Mouse (Mus musculus) heart, postnatal 10 days (tissue): Measurements from ENCODE around the gene 1700020D05Rik. TPM values are rescaled to one million over a fixed set of nuclear protein-coding genes. Genes with fewer than 3 reads are reported as not detected.
A peak's percentile ranks its signal among the peaks of the same experiment; 100 is the strongest.

Experiments
- DNase-seq, 2 experiments: peaks; one replicate each; pipeline ENCODE4 v3.0.0; 2021
- intact Hi-C: fragments of 180-260 bp; cut with DNase I; formaldehyde crosslinking; loops from one replicate; pipeline ENCODE4 v1.15.1; 2025
- total RNA-seq, 2 experiments: library from RNA; stranded (reverse); gene quantifications; 2 replicates each; pipeline ENCODE4 v1.2.3; 2021

1700020D05Rik gene
- total RNA-seq, 2 experiments from 2014 or later: 0.69 to 1.2 TPM

DNA sequence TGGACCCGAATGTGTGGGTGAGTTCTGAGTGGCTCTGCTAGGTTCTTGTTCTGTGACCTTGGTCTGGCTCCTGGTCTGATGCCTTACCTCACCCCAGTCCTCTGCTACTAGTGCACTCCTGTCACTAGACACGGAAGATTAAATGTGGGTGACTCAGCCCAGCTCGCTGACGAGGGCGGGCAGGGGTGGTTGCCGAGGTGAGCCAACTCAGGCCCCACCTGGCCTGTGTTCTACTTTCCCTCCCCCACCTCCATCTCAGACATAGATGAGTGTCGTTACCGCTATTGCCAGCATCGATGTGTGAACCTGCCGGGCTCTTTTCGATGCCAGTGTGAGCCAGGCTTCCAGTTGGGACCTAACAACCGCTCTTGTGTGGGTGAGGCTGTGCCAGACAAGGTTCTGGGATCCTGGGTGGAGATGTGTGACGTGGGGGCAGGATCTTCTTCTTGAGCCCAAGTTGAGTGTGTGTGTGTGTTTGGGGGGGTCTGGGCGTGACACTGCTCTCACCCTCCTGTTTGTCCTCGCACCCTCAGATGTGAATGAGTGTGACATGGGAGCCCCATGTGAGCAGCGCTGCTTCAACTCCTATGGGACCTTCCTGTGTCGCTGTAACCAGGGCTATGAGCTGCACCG, 25.8 kb downstream of the 1700020D05Rik start:
- intact Hi-C loops: no loop called here
- no peak for DNase-seq

DNA sequence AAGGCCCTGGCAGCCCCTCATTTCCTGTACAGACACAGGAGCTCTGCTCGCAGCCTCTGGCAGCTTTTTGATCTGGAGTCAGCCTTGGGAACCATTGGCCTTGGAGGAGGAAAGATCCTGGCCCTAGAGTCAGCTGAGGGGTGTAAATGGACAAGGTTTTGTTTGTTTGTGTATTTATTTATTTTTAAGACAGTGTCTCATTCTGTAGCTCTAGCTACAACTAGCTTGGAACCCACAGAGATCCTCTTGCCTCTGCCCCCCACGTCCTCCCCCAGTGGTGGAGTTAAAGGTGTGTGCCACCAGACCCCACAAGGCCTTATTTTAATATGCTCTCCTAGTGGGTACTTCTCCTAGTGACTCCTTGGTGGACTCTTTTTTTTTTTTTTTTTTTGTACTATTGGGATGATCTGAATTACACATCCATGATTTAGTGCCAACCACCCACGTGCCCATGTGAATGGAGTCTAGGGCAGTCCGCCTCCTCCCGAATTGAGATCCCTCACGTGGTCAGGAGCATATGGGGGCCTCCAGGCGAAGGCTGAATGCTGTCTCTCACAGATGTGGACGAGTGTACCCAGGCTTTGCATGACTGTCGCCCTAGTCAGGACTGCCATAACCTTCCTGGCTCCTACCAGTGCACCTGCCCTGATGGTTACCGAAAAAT, 26.5 kb downstream of the 1700020D05Rik start:
- intact Hi-C loops: no loop called here
- DNase-seq: no peak

DNA sequence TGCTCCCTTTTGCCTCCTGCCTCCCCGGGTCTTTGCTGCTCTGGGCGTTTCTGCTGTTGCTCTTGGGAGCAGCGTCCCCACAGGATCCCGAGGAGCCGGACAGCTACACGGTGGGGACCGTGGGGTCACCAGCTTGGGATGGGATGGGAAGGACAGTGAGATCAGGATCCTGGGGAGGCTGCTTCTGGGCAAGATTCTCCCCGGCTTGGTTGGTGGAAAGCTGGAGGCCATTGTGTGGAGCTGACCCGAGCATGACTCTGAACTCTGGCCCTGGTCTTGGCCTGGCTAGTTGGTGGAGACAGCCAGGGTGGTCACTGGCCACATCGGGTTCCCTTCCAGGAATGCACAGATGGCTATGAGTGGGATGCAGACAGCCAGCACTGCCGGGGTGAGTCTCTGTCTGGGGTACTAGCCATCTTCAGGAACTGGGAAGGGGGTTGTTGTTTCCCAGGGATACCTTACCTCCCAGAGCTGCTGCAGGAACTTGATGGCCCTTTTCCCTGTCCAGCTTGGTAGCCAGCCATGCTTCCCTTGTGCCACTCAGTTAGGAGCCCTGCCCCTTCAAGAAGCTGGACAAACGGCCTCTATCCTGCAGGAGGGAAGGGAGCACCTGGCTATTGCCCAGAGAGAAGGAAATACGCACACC, 28.4 kb downstream of the 1700020D05Rik start:
- peak; percentile 28 to 46 for DNase-seq
- intact Hi-C loops: no loop called here

DNA sequence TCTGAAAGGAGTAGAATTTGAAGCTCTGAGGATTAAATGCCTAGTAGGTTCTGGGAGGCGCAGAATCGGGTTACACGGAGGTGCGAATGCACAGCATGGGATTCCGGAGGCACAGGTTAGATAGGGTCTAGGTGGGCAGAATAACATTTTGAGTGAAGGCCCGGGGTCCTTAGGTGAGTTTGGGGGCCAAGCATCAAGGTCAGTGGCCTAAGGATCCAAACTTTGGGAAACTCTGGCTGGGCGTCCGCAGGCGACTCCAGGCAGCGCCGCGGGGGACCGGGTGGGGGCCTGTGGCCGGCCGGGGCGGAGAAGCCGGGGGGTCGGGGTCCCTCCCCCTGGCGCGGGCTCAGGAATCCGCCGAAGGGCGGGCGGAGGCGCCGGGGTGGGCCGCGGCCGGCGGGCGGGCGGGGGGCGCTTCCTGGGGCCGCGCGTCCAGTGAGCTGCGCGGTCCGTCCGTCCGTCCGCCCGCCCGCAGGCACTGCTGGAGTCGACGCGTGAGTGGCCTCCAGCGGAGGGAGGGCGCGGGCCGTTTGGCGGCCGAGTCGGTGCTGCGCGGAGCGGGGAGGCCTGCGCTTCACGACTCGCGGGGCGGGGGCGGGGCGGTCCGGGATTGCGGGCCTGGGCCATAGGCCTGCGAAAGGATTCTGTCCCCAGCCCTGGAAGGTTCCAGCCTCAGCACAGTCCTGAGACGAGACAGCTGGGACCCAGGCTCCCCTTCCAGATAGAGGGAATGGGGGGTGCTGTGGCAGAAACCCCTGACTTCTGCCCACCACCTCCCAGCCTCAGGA, 29.1 kb downstream of the 1700020D05Rik start:
- peak; percentile 64 for DNase-seq

DNA sequence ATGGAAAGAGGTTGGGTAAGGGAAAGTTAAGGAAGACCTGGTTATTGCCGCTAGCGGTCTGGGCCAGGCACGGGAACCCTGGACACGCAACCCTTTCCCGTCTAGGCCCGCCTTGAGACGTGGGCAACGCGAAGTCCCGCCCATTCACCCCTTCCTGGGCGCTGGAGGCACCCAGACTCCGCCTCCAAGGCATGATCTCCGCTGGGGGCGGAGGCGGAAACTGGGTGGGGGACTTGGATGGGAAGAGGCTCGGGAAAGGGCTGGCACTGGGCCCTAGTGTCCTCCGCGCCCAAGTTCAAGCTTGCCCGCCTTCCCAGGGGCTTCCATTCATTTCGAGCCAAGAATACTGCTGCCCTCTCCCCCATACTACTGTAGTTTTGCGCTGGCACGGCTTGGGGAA, 29.9 kb downstream of the 1700020D05Rik start, which contains the start of gene Efemp2:
TSS of gene Efemp2 (plus strand) at position 235 of the 400 bp plus-strand sequence.
- peak; percentile 82 to 88 for DNase-seq
- intact Hi-C loops: no loop called here

More for the DNA sequence above, 29.1 kb downstream of the 1700020D05Rik start:
- intact Hi-C loops: no loop called here

DNA sequence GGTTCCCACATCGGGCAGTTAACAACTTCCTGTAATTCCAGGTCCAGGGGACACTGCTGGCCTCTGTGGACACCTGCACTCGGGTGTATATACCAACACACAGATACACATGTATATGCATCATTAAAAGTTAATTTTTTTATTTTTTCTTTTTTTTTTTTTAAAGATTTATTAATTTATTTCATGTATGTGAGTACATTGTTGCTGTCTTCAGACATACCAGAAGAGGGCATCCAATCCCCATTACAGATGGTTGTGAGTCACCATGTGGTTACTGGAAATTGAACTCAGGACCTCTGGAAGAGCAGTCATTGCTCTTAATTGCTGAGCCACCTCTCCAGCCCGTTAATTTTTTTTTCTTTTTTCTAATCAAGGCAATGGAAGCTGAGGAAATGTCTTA, 30.7 kb downstream of the 1700020D05Rik start:
- no peak for DNase-seq
- intact Hi-C loops: no loop called here

DNA sequence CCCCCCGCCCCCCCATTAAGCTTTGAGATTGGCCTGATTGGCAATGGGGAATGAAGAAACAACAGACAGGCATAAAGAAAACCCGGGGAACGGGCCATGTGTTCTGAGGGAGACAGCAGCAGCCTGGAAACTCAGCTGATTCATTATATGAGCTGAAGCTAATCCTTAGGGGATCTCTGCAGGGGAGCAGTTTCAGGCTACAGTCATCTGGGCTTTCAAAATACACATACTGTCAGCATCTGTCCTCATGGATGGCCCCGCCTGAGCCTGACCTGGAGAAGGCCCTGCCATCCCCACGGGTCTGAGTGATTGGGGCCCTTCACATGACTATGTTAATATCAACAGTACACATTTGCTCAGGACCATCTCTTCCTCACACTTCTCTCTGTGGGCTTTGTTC, 31.7 kb downstream of the 1700020D05Rik start:
- no peak for DNase-seq
- intact Hi-C loops: no loop called here

DNA sequence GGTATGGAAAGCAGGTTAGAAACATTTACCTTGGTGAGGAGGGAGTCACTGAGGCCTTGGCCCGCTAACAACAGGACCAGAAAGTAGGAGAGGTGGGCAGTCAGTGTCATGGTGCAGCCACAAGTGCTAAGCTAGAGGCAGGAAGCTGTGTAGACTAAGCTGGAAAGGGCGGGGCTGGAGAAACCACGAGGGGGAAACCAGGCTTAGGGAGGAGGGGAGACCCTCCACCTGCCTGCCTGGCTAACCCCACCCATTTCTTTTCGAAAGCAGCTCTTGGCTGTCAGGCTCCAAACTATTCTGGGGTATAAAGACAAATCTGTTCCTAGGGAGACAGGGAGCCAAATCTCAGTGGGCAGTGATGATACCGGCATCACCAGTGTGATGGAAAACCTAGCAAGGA, 35.2 kb downstream of the 1700020D05Rik start, which contains the start of gene Ctsw:
TSS of gene Ctsw (minus strand) at position 134 of the 400 bp plus-strand sequence.
- intact Hi-C loops: no loop called here
- no peak for DNase-seq

DNA sequence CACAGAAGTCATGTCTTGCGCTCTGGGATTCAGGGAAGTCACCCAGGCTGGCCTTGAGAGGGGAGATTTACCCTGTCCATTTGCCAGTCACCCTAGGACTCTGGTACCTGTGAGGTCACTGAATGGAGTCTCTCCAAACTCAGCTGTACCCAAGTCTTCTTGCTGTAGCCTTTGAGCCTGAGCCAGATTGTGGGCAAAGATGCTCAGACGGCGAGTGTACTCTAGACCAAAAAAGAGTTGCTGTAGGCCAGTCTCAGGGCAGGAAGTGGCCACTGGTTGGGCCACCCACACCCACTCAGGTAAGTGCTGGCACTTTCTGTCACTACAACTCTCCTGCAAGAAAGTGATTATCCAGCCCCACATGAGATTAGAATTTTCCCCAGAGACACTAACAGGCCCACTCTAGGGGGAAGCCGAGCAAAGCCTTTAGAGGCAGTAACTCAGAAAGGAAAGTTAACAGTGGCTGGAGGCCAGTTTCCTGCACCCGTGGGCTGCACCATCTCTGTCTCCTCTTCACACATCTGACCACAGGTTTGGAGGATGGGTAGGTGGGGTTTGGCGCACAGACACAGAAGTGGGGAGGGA, 36.6 kb downstream of the 1700020D05Rik start:
- no peak for DNase-seq
- intact Hi-C loops: no loop called here

DNA sequence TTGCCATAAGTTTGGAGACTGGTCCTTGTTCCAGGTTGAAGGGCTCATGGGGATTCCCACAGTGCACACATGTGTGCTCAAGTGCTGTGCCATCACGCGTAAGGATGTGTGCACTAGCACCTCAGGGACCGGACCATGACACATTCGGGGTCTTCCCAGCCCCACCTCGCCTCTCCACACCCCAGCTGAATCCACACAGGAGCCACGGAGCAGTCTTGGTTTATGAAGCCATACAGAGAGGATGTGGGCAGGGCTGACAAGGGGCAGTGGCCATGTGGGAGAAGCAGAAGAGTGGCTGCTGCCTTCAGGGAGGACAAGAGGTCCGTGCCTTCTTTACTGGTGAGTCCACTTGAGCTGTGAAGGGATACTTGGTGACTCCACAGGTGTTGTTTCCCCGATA, 38.5 kb downstream of the 1700020D05Rik start:
- DNase-seq: no peak
- intact Hi-C loops: loop anchor here (2.0 kb wide), 1 partner anchor 22 kb away; no protein-coding TSS in a partner anchor

DNA sequence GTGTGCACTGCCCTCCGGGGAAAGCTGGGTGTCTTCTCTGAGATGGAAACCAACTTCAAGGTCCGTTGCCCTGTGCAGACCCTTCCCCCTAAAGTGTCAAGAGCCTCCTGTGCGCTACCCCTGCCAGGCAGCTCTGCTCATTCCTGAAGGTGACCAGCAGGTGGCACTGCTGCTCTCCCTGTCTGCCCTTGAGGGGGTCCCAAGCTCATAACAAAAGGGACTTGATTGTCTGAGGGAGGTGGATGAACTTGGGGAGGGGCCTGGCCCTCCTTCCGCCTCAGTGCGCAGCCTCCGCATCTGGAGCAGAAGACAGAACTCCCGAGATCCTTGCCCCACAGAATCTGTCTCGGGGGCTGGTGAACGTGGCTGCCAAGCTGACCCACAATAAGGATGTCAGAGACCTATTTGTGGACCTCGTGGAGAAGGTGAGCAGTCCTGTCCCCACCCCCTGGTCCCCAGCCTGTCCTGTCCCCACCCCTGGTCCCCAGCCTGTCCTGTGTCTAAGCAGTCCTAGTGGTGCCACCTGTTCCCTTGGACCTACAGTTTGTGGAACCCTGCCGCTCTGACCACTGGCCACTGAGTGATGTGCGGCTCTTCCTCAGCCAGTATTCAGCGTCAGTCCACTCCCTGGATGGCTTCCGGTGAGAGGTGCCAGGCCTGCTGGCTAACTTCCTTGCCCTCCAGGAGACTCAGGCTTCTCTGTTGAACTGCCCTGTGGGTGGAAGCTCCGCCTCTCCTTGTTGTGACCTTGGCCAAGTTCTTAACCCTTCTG, 39.6 kb downstream of the 1700020D05Rik start:
- intact Hi-C loops: loop anchor here (2.0 kb wide), 1 partner anchor 23 kb away; no protein-coding TSS in a partner anchor
- DNase-seq: peak; percentile 71 to 73

DNA sequence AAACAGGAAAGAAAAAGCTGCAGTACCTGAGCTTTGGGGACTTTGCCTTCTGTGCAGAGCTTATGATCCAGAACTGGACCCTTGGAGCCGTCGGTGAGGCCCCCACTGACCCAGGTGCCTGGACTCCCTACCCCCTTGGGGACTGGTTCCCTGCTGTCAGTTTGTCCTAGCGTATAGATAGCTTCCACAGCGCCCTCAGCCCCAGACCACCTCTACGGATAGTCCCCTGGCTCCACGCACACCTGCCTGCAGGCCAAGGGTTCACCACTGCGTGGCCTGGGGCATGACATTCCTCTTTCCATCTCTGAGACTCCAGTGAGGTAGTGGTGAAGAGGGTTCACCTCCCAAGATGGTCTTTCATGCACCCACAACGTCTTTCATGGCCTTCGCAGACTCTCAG, 40.4 kb downstream of the 1700020D05Rik start:
- intact Hi-C loops: no loop called here
- DNase-seq: no peak

DNA sequence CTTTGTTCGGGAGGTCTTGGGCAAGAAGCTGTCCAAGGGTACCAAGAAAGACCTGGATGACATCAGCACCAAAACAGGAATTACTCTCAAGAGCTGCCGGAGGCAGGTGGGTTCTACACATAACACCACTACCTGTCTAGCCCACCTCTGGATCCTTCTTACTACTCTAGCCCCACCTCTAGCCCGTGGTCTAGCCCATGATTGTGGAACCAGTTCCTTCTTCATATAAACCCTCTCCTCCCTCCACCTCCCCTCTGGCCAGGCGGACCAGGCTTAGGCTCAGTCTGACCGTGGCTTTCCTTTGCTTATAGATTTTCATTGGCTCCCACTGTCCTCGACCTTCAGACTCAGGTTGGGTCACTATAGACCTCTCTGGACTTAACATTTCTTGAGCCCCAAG, 42.2 kb downstream of the 1700020D05Rik start:
- intact Hi-C loops: no loop called here
- DNase-seq: no peak

DNA sequence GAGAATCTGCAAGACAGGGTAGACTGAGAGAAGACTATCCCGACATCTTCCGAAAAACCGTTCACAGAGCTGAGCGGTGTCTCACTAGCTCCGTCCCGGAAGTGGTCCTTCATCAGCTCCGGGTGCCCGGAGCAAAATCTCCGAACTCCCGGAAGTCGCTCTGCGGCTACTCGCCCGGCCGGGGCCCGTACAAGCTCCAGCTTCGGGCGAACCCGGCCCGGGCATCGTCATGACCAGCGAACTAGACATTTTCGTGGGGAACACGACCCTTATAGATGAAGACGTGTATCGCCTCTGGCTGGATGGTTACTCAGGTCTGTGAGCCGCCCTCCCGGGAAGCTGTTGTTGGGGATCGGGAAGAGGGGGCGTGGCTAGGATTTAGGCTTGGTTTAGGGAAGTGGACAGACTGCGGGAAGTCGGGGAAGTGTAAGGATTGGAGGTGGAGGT, 43.1 kb downstream of the 1700020D05Rik start, which contains the start of gene Fibp:
TSS of gene Fibp (plus strand) at position 151 of the 447 bp plus-strand sequence.
- DNase-seq: peak; percentile 93 to 96
- intact Hi-C loops: no loop called here

DNA sequence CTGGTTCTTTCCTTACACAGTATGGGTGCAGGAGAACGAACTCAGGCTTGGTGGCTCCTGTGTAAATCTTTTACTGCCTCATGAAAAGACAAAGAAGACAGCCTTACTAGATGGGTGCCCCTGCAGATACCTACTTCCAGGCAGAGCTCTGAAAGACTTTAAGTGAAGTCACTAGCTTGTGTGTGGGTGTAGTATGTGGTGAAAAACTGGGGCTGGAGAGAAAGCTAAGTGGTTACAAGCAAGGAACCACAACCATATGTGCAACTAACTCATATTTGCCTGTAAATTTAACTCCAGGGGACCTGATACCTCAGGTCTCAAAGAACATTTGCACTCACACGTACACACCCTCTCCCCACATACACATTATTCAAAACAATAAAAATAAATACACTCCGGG, 43.7 kb downstream of the 1700020D05Rik start:
- intact Hi-C loops: no loop called here
- no peak for DNase-seq

DNA sequence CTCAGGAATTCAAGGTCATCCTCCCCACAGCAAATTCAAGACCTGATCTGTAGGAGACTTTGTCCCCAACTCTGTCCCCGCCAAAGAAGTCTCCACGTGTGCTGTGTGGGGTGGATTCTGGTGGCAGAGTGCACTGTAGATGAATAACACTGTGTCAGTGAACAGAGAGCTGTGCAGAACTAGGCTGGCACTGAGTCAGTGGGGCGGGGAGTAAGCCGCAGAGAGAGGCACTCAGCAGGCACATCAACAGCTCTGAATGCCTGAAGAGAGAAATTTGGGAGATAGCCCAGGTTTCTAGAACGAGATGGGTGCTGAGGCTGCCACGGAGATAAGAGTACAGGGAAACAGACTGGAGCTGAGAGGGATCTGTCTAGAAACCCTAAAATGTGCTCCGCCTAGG, 44.6 kb downstream of the 1700020D05Rik start:
- intact Hi-C loops: no loop called here
- DNase-seq: peak; percentile 43 to 54

DNA sequence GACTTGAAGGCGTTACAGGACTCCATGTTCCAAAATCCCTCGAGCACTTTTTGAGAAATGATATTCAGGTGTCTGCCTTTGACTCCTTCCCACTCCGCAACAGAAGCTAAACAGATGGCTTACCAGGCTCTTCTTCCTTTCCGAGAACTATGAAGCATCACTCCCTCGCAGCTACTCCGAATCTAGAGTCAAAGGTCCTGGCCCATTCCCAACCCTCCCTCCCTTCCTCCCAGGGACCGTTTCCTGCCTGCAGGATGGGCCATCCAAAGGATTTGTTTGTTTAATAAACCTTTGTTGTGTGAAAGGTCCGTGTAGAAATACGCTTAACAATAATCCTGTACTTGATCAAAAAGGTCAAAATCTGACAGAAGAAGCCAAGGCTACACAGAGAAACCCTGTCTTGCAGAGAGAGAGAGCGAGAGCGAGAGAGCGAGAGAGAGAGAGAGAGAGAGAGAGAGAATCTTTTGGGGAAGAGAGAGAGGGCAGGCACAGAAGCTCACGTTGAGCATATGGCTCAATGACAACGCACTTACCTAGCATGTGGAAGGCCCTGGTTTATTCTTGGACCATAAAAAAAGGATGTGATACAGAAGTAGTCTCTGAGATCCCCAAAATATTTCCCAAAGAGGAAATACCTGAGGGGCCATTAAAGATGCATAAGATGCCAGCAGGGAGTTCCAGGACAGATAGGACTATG, 45.7 kb downstream of the 1700020D05Rik start, which contains the start of gene Ccdc85b:
TSS of gene Ccdc85b (minus strand) at position 149 of the 697 bp plus-strand sequence.
- no peak for DNase-seq
- intact Hi-C loops: loop anchor here (1.0 kb wide), 1 partner anchor 30 kb away; the partner anchor contains the start of gene Mus81

DNA sequence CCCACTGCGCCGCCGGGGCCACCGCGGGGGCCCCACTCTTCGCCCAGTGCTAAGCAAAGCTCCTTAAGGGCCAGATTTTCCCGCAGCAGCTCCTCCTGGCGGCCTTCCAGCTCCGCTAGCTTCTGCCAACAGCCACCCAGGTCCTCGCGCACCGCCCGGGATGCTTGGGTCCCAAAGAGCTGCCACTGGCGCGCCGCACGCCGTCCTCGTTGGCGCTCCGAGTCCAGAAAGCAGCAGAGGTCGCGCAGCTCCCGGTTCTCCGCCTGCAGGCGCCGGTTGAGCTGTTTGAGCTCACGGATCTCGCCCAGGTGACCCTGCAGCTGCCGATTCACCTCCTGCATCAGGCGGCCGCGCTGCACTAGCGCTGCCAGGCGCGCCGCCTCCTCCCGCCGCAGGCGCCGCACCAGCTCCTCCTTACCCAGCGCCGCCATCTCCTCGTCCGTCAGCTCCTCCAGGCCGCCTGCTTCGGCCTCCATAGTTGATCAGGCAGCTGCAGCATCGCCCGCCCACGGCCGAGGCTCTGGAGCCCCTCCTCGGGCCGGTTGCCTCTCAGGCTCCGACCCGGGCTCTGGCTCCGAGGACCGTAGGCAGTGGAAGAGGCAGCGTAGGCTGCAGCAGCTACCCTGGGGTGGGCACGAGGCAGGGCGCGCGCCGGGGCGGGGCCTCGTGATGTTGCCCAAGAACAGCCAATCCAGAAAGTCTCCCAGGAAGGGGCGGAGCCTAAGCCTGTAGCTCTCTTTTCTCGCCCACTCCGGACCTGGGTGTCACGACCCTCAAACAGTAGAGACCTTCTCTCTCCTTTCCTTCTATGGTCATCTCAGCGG, 46.5 kb downstream of the 1700020D05Rik start:
- DNase-seq: peak; percentile 97
- intact Hi-C loops: loop anchor here (1.0 kb wide), 1 partner anchor 23 kb away; no protein-coding TSS in a partner anchor
